15 mouse cellular contexts compared by ENCODE assay signal in genomic region chr4:149657858-149658416, GRCm38 (mm10). TPM values are rescaled to one million over a fixed set of nuclear protein-coding genes. Genes with fewer than 3 reads are reported as not detected.
DNase-seq lines count a peak whose midpoint lies in the region; ATAC-seq and TF ChIP-seq lines count a peak whose summit lies in the region.
"Had no signal": no experiment of that assay in that cellular context is flagged by ENCODE, and none has a peak within 500 bp of the region (broad histone marks: within the 10 kb centered on the region; RNA-seq: fewer than 3 reads in every experiment).

No protein-coding gene starts in this region.

- H3K4me3 ChIP-seq in G1E (ENCODE audit: low read depth, low read length): no peak overlapping the region; the same call in 1 of the 2 replicates
- no peak overlapping the region for H3K4me3 ChIP-seq in cerebellum, adult 2 months (replicated peaks; ENCODE audit: insufficient read depth, low read depth, low read length)
- H3K4me3 ChIP-seq in stomach, postnatal 0 days (ENCODE audit: low read depth, low read length): no peak overlapping the region
- H3K4me3 ChIP-seq: heart, embryonic 15.5 days; layer of hippocampus, adult 2 months; limb, embryonic 15.5 days had no signal

- no peak overlapping the region for H3K4me2 ChIP-seq in stomach, postnatal 0 days (replicated peaks; ENCODE audit: low read depth)
- H3K4me2 ChIP-seq: heart, embryonic 15.5 days; limb, embryonic 15.5 days had no signal

- H3K9ac ChIP-seq in stomach, postnatal 0 days (ENCODE audit: low read length): no peak overlapping the region
- H3K9ac ChIP-seq: heart, embryonic 15.5 days; limb, embryonic 15.5 days had no signal

- 84% methylated on average over 11 of the region's 11 CpGs for WGBS in cerebellum, adult 2 months
- WGBS in stomach, postnatal 0 days: 64% methylated on average over 11 of the region's 11 CpGs

- TF ChIP-seq CTCF in G1E (IDR thresholded peaks at IDR 0.05; ENCODE audit: low read depth, low read length): no peak
- no peak for TF ChIP-seq CTCF in cerebellum, adult 2 months (IDR thresholded peaks at IDR 0.05; ENCODE audit: borderline replicate concordance, insufficient read depth, low read depth, low read length)
- no peak for TF ChIP-seq CTCF in stomach, postnatal 0 days (IDR thresholded peaks at IDR 0.05; ENCODE audit: low read depth)

- ATAC-seq in G1E (ENCODE audit: extremely low read depth, insufficient number of reproducible peaks, low FRiP score, poor library complexity, severe bottlenecking): peak; percentile 47
- peak; percentile 83 for ATAC-seq in megakaryocyte, adult 5-6 weeks (ENCODE audit: poor library complexity, severe bottlenecking)
- no peak for ATAC-seq in stomach, postnatal 0 days (ENCODE audit: low FRiP score, low TSS enrichment)

- no peaks in the 10 kb centered on the region for H3K27me3 ChIP-seq in G1E (ENCODE audit: insufficient read depth, low read length)
- H3K27me3 ChIP-seq in cerebellum, adult 2 months (ENCODE audit: control insufficient read depth, insufficient read depth, low read length): no peaks in the 10 kb centered on the region
- H3K27me3 ChIP-seq in stomach, postnatal 0 days (ENCODE audit: control insufficient read depth, insufficient read depth, low read length): no peaks in the 10 kb centered on the region
- H3K27me3 ChIP-seq: heart, embryonic 15.5 days; limb, embryonic 15.5 days had no signal

- peaks cover 84% of the 10 kb centered on the region for H3K36me3 ChIP-seq in G1E (replicated peaks)
- no peaks in the 10 kb centered on the region for H3K36me3 ChIP-seq in stomach, postnatal 0 days (ENCODE audit: control insufficient read depth, insufficient read depth, low read length)

- DNase-seq in CD4-positive helper T cell, adult 2 months (ENCODE audit: low read depth, low spot score): peak; percentile 93
- peak; percentile 70 for DNase-seq in G1E (ENCODE audit: low spot score)
- peak; percentile 54 to 71 for DNase-seq in spleen, postnatal 4 days (ENCODE audit: low spot score in 2 of 2)
- DNase-seq in cerebellum, adult 2 months: no peak
- DNase-seq in layer of hippocampus, postnatal 14 days (ENCODE audit: low spot score in 2 of 2): no peak
- no peak for DNase-seq in urinary bladder, adult 2 months (ENCODE audit: low spot score)
- no peak for DNase-seq in stomach, postnatal 0 days (ENCODE audit: low spot score)
- DNase-seq: gastrocnemius, postnatal 14 days; kidney, adult 11 months; midbrain, embryonic 14.5 days; right cerebral cortex, postnatal 4 days had no signal

- H3K27ac ChIP-seq in cerebellum, adult 2 months (ENCODE audit: insufficient read depth, low read length): no peak overlapping the region
- H3K27ac ChIP-seq in stomach, postnatal 0 days (replicated peaks): no peak overlapping the region
- H3K27ac ChIP-seq: heart, embryonic 15.5 days; layer of hippocampus, adult 2 months; limb, embryonic 15.5 days had no signal

- TF ChIP-seq POLR2A in cerebellum, adult 2 months (IDR thresholded peaks at IDR 0.05; ENCODE audit: borderline replicate concordance, insufficient read depth, low read length): no peak

- H3K4me1 ChIP-seq in G1E (ENCODE audit: insufficient read depth, low read depth, low read length): peaks cover 54% of the 10 kb centered on the region
- H3K4me1 ChIP-seq in cerebellum, adult 2 months (ENCODE audit: control insufficient read depth, insufficient read depth, low read length): no peaks in the 10 kb centered on the region
- H3K4me1 ChIP-seq in stomach, postnatal 0 days (replicated peaks; ENCODE audit: control insufficient read depth, insufficient read depth): no peaks in the 10 kb centered on the region
- H3K4me1 ChIP-seq: limb, embryonic 15.5 days had no signal

- H3K9me3 ChIP-seq in G1E (replicated peaks): no peaks in the 10 kb centered on the region
- H3K9me3 ChIP-seq in stomach, postnatal 0 days (ENCODE audit: control insufficient read depth, low read length): no peaks in the 10 kb centered on the region
- H3K9me3 ChIP-seq: heart, embryonic 15.5 days; limb, embryonic 15.5 days had no signal

- TF ChIP-seq EP300 in stomach, postnatal 0 days (optimal IDR thresholded peaks at IDR 0.05): no peak

RNA-seq across cellular contexts. Expression of gene Pik3cd, which starts 44.4 kb away (rescaled TPM):
- 17.3 and 23.9 TPM in 2 replicates for total RNA-seq in G1E (2014; fragmentation: Nextera tagmentation)
- total RNA-seq in G1E (2017): 24.0 and 28.0 TPM in 2 replicates
- polyA plus RNA-seq in G1E (2012): 37.0 and 40.3 TPM in 2 replicates
- total RNA-seq in megakaryocyte, adult 5-6 weeks (2015): 76.6 and 78.3 TPM in 2 replicates
- total RNA-seq in megakaryocyte, adult 5-6 weeks (2017): 129 and 130 TPM in 2 replicates
- 8.3 and 8.6 TPM in 2 replicates for polyA plus RNA-seq in cerebellum, adult 2 months (2012; rRNA removed)
- 10 to 100 TPM; 25.2 to 27.7 TPM for total RNA-seq in layer of hippocampus, postnatal 14 days (2021)
- 5.2 and 8.1 TPM in 2 replicates for polyA plus RNA-seq in urinary bladder, adult 2 months (2012; rRNA removed)
- polyA plus RNA-seq in stomach, postnatal 0 days (2015; fragmentation: Nextera tagmentation; extraction: Ambion mirVana): 1.9 and 2.0 TPM in 2 replicates

Comparison
In these comparisons a context has a peak if more than half of its experiments do, and no peak if none do; other contexts are left out.
1. DNase-seq: peak in CD4-positive helper T cell, adult 2 months (single experiment), G1E (single experiment) and spleen, postnatal 4 days (2 of 2); none in cerebellum, adult 2 months (0 of 2), layer of hippocampus, postnatal 14 days (0 of 2), urinary bladder, adult 2 months (single experiment) and stomach, postnatal 0 days (single experiment).